In the genomic region with DNA sequence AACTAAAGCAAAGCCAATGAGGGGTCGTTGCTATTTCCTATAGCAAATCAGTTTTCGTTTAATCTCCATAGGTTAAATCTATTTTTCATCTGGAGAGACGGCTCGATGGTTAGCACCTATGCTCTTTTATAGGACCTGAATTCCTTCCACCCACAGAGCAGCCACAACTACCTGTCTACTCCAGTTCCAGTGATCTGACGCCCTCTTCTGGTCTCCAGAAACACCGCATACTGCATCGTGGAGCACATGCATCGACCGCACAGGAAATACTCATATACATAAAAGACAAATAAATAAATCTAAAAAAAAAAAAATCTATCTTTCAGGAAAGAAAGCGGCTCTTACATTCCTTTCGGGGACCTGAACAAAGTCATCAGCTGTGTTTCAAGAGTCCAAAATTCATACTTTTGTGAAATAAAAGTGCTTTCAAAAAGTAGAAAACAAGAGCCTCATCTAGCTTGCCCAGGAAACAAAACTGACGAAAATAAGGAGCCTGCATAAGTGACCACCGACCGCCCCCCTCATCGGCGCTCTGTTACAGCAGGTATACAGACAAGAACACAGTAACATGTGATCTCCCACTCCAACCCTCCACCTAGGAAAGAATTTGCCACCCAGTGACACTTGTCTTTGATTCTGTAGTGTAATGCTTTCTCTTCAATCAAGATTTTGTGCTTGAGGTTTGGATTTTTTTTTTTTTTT, we compare ENCODE assay signal across 8 mouse cellular contexts. TPM values are rescaled to one million over a fixed set of nuclear protein-coding genes. Genes with fewer than 3 reads are reported as not detected.
DNase-seq lines count a peak whose midpoint lies in the region; ATAC-seq and TF ChIP-seq lines count a peak whose summit lies in the region.

No protein-coding gene starts in this region.

- no peaks in the 10 kb centered on the region for H3K9me3 ChIP-seq in liver, embryonic 13.5 days (replicated peaks)
- no peaks in the 10 kb centered on the region for H3K9me3 ChIP-seq in neural tube, embryonic 12.5 days

- intact Hi-C loops in heart, adult 2 months (cut with DNase I), result no loop called here

- peak overlapping the region; percentile 69 for H3K4me3 ChIP-seq in cerebellum, adult 2 months (replicated peaks; ENCODE audit: insufficient read depth, low read depth, low read length)
- peak overlapping the region; percentile 77 for H3K4me3 ChIP-seq in heart, adult 2 months
- H3K4me3 ChIP-seq in liver, embryonic 13.5 days (replicated peaks), result peak overlapping the region; percentile 91
- peak overlapping the region; percentile 61 for H3K4me3 ChIP-seq in neural tube, embryonic 12.5 days

- TF ChIP-seq EP300 in heart, adult 2 months (IDR thresholded peaks at IDR 0.05; ENCODE audit: insufficient read depth, low read depth, low read length), result 0 out of 2 replicates have a peak, but pooled peaks have one; percentile 44

- DNase-seq in urinary bladder, postnatal 14 days (ENCODE audit: low spot score), result peak; percentile 48
- no peak for DNase-seq in urinary bladder, postnatal 4 days (ENCODE audit: low spot score in 2 of 2)
- peak; percentile 67 to 76 for DNase-seq in cerebellum, adult 2 months
- DNase-seq in heart, adult 2 months, result peak in 1 of 2 experiments; percentile 45
- DNase-seq in kidney, adult 8-10 months, result peak; percentile 56 to 59
- peak; percentile 40 for DNase-seq in liver, embryonic 13.5 days

- peak; percentile 76 for TF ChIP-seq CTCF in cerebellum, adult 2 months (IDR thresholded peaks at IDR 0.05; ENCODE audit: borderline replicate concordance, insufficient read depth, low read depth, low read length)
- TF ChIP-seq CTCF in heart, adult 2 months (IDR thresholded peaks at IDR 0.05), result peak; percentile 79

- no peak for ATAC-seq in liver, embryonic 13.5 days (ENCODE audit: low read depth)
- ATAC-seq in neural tube, embryonic 12.5 days (ENCODE audit: low FRiP score, low read depth), result no peak
- no peak for ATAC-seq in inflammation-experienced regulatory T-cells, adult 6 months

- no peak overlapping the region; the same call in 1 of the 2 replicates for H3K27ac ChIP-seq in cerebellum, adult 2 months (ENCODE audit: insufficient read depth, low read length)
- peak overlapping the region; percentile 96 for H3K27ac ChIP-seq in heart, adult 2 months
- H3K27ac ChIP-seq in liver, embryonic 13.5 days, result peak overlapping the region; percentile 93
- peak overlapping the region; percentile 96; the same call in 1 of the 2 replicates for H3K27ac ChIP-seq in neural tube, embryonic 12.5 days

- peak overlapping the region; percentile 99 for H3K4me2 ChIP-seq in liver, embryonic 13.5 days
- H3K4me2 ChIP-seq in neural tube, embryonic 12.5 days (replicated peaks), result peak overlapping the region; percentile 84

- 32% methylated on average over 16 of the region's 16 CpGs for WGBS in cerebellum, adult 2 months
- 47% methylated on average over 16 of the region's 16 CpGs for WGBS in heart, adult 2 months
- 22% methylated on average over 16 of the region's 16 CpGs for WGBS in liver, embryonic 13.5 days (ENCODE audit: insufficient replicate concordance)
- WGBS in neural tube, embryonic 12.5 days, result 34% methylated on average over 16 of the region's 16 CpGs

- no peaks in the 10 kb centered on the region for H3K27me3 ChIP-seq in cerebellum, adult 2 months (ENCODE audit: control insufficient read depth, insufficient read depth, low read length)
- H3K27me3 ChIP-seq in heart, adult 2 months (ENCODE audit: control insufficient read depth, insufficient read depth, low read length), result no peaks in the 10 kb centered on the region
- H3K27me3 ChIP-seq in liver, embryonic 13.5 days, result no peaks in the 10 kb centered on the region
- H3K27me3 ChIP-seq in neural tube, embryonic 12.5 days (replicated peaks), result no peaks in the 10 kb centered on the region

- TF ChIP-seq POLR2A in cerebellum, adult 2 months (IDR thresholded peaks at IDR 0.05; ENCODE audit: borderline replicate concordance, insufficient read depth, low read length), result no peak
- no peak for TF ChIP-seq POLR2A in heart, adult 2 months (IDR thresholded peaks at IDR 0.05; ENCODE audit: insufficient read depth, low read depth, low read length)

- H3K79me2 ChIP-seq in heart, adult 2 months (replicated peaks; ENCODE audit: control insufficient read depth, insufficient read depth, low read length), result no peaks in the 10 kb centered on the region

- no peak overlapping the region for H3K9ac ChIP-seq in heart, adult 2 months (ENCODE audit: low read depth, low read length)
- H3K9ac ChIP-seq in liver, embryonic 13.5 days, result peak overlapping the region; percentile 82
- H3K9ac ChIP-seq in neural tube, embryonic 12.5 days, result peak overlapping the region; percentile 72

- peaks cover 7% of the 10 kb centered on the region for H3K36me3 ChIP-seq in heart, adult 2 months (ENCODE audit: control insufficient read depth, insufficient read depth, low read length)
- H3K36me3 ChIP-seq in liver, embryonic 13.5 days, result peaks cover 8% of the 10 kb centered on the region
- no peaks in the 10 kb centered on the region; the same call in 1 of the 2 replicates for H3K36me3 ChIP-seq in neural tube, embryonic 12.5 days

- peaks cover 16% of the 10 kb centered on the region for H3K4me1 ChIP-seq in cerebellum, adult 2 months (ENCODE audit: control insufficient read depth, insufficient read depth, low read length)
- H3K4me1 ChIP-seq in heart, adult 2 months (ENCODE audit: control insufficient read depth, insufficient read depth, low read length), result peaks cover 9% of the 10 kb centered on the region
- H3K4me1 ChIP-seq in liver, embryonic 13.5 days (replicated peaks), result peaks cover 88% of the 10 kb centered on the region
- peaks cover 21% of the 10 kb centered on the region for H3K4me1 ChIP-seq in neural tube, embryonic 12.5 days

RNA-seq across cellular contexts. Expression of a gene that starts 1.8 kb away (rescaled TPM):
- 24.9 and 25.3 TPM in 2 replicates for polyA plus RNA-seq in cerebellum, adult 2 months (2012; rRNA removed)
- 10 to 100 TPM; 16.3 TPM for total RNA-seq in heart, adult 2 months (2021)
- polyA plus RNA-seq in heart, adult 2 months (2012; rRNA removed), result 12.7 and 13.3 TPM in 2 replicates
- 22.4 and 24.9 TPM in 2 replicates for polyA plus RNA-seq in liver, embryonic 13.5 days (2015; fragmentation: Nextera tagmentation; extraction: Ambion mirVana)
- polyA plus RNA-seq in neural tube, embryonic 12.5 days (2016; fragmentation: Nextera tagmentation; extraction: Ambion mirVana), result 87.8 and 89.5 TPM in 2 replicates
- 10 to 100 TPM in 1 of 3 experiments, 1 to 10 TPM in 2; 9.6 to 10.5 (median 9.9) TPM for polyA plus RNA-seq in inflammation-experienced regulatory T-cells, adult 6 months (2017; shearing (Covaris generic))

RNA-seq across cellular contexts. Expression of a gene that starts 21.6 kb away (rescaled TPM):
- polyA plus RNA-seq in cerebellum, adult 2 months (2012; rRNA removed), result not detected in 2 replicates
- not detected for total RNA-seq in heart, adult 2 months (2021)
- polyA plus RNA-seq in heart, adult 2 months (2012; rRNA removed), result not detected in 2 replicates
- not detected in 2 replicates for polyA plus RNA-seq in liver, embryonic 13.5 days (2015; fragmentation: Nextera tagmentation; extraction: Ambion mirVana)
- polyA plus RNA-seq in neural tube, embryonic 12.5 days (2016; fragmentation: Nextera tagmentation; extraction: Ambion mirVana), result not detected in 2 replicates
- not detected for polyA plus RNA-seq in inflammation-experienced regulatory T-cells, adult 6 months (2017; shearing (Covaris generic))

RNA-seq across cellular contexts. Expression of a gene that starts 30.4 kb away (rescaled TPM):
- polyA plus RNA-seq in cerebellum, adult 2 months (2012; rRNA removed), result 35.9 and 36.8 TPM in 2 replicates
- 10 to 100 TPM; 12.3 to 15.7 TPM for total RNA-seq in heart, adult 2 months (2021)
- 7.4 and 9.6 TPM in 2 replicates for polyA plus RNA-seq in heart, adult 2 months (2012; rRNA removed)
- 2.6 and 3.6 TPM in 2 replicates for polyA plus RNA-seq in liver, embryonic 13.5 days (2015; fragmentation: Nextera tagmentation; extraction: Ambion mirVana)
- 7.0 and 8.0 TPM in 2 replicates for polyA plus RNA-seq in neural tube, embryonic 12.5 days (2016; fragmentation: Nextera tagmentation; extraction: Ambion mirVana)
- 1 to 10 TPM; 7.6 to 9.2 (median 9.1) TPM for polyA plus RNA-seq in inflammation-experienced regulatory T-cells, adult 6 months (2017; shearing (Covaris generic))

Comparison
In these comparisons a context has a peak if more than half of its experiments do, and no peak if none do; other contexts are left out.
1. DNase-seq: peak in urinary bladder, postnatal 14 days (single experiment), cerebellum, adult 2 months (2 of 2), kidney, adult 8-10 months (2 of 2) and liver, embryonic 13.5 days (single experiment); none in urinary bladder, postnatal 4 days (0 of 2).
2. Peak in every context shown above with its lines, with median percentiles within 50 percentile points of each other: H3K4me3 ChIP-seq.